Mouse (Mus musculus): ENCODE results near the gene Fam187b.
A peak's percentile ranks its signal among the peaks of the same experiment; 100 is the strongest.
"Not testable (repeated sequence)": the region's sequence is repeated elsewhere in the genome, so short reads cannot be mapped to it uniquely, and the experiment has no call there.

Gene Fam187b

GRCm38 (mm10) chr7:30973501-30974289 lies at the start of gene Fam187b:
Gene Fam187b (plus strand): TSS chr7:30973790.
- peak; percentile 89 to 93 for DNase-seq

DNA sequence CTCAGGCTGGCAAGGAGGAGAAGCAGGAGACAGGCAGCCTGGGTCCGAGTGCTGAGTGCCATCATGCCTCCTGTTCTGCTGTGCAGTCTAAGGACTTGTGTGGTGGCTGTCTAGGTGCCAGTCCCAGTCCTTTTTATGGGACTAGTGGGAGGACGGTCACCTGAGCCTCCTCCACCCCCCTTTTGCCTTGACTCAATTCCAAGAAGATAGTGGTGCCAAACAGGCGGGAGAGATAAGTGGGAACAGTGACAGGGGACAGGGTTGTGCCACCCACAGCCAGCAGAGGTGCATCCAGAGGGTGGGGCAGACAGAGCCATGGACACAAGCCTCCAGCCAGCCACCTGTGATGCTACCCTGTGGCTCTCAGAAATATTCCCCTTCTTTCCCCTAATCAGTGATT lies 49.5 kb upstream of the Fam187b start:
- DNase-seq = no peak

- not testable (repeated sequence) for DNase-seq
Observed at GRCm38 (mm10) chr7:30924581-30924980, 49.0 kb upstream of the Fam187b start, which contains the start of gene Hamp2. Gene Hamp2 (minus strand): TSS chr7:30924681.

DNA sequence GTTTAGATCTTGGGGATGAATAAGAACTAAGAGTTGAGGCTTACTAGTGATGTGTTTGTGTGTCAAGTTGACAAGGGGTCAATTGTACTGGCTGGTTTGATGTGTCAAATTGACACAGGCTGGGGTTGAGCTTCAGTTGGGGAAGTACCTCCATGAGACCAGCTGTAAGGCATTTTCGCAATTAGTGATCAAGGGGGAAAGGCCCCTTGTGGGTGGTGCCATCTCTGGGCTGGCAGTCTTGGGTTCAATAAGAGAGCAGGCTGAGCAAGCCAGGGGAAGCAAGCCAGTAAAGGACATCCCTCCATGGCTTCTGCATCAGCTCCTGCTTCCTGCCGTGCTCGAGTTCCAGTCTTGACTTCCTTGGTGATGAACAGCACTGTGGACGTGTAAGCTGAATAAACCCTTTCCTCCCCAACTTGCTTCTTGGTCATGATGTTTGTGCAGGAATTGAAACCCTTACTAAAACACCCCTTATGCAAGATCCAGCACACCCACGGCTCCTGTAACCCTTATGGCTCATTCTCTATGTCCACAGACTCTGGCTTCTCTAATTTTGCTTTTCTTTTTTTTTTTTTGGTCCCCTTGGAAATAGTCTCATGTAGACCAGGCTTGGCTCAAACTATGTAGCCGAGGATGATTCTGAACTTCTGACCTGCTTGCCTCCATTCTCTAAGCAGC lies 38.0 kb upstream of the Fam187b start:
- DNase-seq = not testable (repeated sequence)

DNA sequence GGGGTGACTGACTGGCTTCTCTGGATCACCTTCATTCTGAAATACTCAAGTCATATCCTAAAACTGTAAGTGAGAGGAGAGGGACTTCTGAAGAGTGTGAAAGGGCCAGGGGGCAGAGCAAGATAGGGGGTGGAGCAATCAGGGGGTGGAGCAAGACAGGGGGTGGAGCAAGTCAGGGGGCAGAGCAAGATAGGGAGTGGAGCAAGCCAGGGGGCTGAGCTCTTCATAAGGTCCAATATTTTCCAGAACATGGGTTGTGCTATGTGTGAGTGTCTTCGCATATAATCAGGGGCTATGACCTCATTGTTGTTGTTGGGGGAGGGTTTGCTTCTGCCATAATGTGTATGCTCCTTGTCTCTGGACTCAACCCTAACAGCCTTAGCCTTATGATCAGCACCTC lies 33.5 kb upstream of the Fam187b start:
- not testable (repeated sequence) for DNase-seq

- DNase-seq = not testable (repeated sequence)
Observed at GRCm38 (mm10) chr7:30942365-30942764, 31.2 kb upstream of the Fam187b start.

DNA sequence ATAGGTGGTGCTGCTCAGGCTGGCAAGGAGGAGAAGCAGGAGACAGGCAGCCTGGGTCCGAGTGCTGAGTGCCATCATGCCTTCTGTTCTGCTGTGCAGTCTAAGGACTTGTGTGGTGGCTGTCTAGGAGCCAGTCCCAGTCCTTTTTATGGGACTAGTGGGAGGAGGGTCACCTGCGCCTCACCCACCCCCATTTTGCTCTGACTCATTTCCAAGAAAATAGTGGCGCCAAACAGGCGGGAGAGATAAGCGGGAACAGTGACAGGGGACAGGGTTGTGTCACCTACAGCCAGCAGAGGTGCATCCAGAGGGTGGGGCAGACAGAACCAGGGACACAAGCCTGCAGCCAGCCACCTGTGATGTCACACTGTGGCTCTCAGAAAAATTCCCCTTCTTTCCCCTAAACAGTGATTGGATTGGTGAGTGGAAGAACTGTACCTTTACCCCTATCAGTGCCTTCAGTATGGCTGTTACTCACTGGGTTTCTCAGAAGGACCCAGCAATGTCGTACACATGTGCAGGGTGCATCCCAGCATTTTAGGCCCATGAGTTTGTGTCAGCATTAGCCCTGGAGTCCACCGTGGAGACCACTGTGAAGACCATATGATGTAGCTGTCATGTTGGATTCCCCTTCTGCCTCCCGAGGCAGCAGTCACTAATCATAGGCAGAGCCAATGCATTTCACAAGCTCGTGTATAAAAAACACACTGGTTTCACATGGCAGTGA lies 29.5 kb upstream of the Fam187b start, which contains the start of gene Hamp:
Gene Hamp (minus strand): TSS at position 124 of the 727 bp plus-strand sequence.
- no peak for DNase-seq

DNA sequence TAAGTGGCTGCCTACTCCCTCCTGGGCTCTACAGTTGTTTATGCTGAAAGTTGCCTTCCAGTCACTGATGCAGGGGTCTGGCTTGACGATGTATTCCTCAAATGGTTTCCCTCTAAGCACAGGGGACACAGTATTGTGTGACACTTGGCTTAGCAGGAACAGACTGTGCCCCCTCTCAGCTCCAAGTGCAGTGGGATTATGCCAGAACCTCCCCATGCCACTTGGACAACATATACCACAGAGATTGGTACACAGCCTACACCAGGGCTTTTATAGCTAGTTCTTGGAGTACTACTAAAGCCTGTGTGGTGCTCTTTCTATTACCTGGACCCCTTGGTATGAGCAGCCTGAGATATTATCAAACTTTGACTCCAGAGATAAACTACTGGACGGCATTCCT lies 28.9 kb upstream of the Fam187b start:
- not testable (repeated sequence) for DNase-seq

DNA sequence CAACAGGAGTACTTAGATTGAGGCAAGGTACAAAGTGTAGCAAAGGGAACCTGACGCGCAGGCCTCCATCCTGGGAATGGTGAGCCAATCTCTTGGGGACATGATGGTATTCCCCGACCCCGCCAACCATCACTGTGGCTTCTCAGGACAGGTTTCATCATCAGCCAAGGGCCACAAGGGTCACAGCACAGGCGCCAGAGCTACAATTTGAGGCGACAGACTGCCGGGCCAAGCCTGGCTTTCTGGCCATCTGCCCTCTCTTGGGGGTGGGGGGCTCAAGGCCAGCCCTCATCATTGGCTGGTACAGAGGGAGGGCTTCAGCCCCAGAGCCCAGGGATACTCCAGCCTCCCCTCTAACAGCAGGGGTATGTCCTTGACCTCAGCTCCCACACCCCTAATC lies 28.1 kb upstream of the Fam187b start:
- not testable (repeated sequence) for DNase-seq

- DNase-seq = no peak
Observed at GRCm38 (mm10) chr7:30945876-30946275, 27.7 kb upstream of the Fam187b start.

- not testable (repeated sequence) for DNase-seq
Observed at GRCm38 (mm10) chr7:30949902-30950301, 23.7 kb upstream of the Fam187b start.

GRCm38 (mm10) chr7:30952441-30953265 lies 20.9 kb upstream of the Fam187b start:
- DNase-seq = no peak

- DNase-seq = no peak
Observed at GRCm38 (mm10) chr7:30953459-30953858, 20.1 kb upstream of the Fam187b start.

DNA sequence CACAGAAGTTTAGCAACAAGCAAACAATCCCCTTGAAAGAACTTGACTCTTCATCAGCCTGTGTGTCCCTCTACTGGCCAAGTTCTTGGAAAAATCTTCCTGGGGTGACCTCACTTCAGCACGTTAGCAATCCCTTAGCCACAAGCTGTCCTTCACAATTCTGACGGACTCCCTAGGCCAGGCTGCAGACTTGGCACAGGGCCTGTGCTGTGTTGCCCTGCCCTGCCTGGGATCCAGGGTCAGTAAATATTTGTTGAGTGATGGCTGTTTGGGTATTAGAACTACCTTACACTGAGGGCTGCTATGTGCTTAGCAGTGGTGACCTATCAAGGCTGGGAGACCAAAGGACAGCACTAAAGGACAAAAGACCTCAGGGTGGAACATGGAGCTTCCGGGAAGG lies 19.6 kb upstream of the Fam187b start:
- DNase-seq = peak in 1 of 2 experiments; percentile 24

GRCm38 (mm10) chr7:30954971-30955520 lies 18.5 kb upstream of the Fam187b start:
- peak in 1 of 2 experiments; percentile 20 for DNase-seq

- peak; percentile 96 to 97 for DNase-seq
Observed at GRCm38 (mm10) chr7:30955584-30956356, 17.8 kb upstream of the Fam187b start.

- DNase-seq = peak in 1 of 2 experiments; percentile 76
Observed at GRCm38 (mm10) chr7:30956357-30956751, 17.2 kb upstream of the Fam187b start.

DNA sequence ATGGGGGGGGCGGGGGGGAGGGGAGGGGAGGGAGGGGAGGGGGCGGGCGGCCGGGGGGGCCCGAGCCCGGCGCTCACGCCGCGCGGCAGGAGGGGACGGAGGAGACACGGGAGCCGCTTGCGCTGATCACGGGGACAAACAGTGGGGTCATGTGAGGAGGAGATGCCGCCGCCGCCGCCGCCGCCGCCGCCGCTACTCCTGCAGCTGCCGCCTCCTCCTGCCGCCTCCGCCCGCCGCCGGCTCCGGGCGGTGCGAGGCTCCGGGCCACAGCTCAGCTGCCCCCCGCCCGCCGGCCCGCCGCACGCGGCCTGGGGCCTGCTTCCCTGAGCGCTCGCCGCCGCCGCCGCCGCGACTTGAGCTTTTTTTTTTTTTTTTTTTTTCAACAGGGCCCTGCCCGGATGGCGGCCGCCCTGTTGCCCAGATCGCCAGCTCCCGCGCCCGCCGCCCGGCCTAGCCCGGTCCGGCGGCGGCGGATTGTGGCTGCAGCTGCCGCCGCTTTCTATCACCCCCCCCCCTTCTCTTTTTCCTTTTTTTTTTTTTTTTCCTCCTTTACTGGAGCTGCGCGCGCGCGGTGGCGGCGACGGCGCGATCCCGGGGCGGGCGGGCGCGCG lies 16.7 kb upstream of the Fam187b start, which contains the start of gene Usf2:
Gene Usf2 (minus strand): TSS at position 48 of the 611 bp plus-strand sequence.
- peak; percentile 85 to 91 for DNase-seq

- peak; percentile 95 to 97 for DNase-seq
Observed at GRCm38 (mm10) chr7:30957367-30957783, 16.2 kb upstream of the Fam187b start.

- peak in 1 of 2 experiments; percentile 36 for DNase-seq
Observed at GRCm38 (mm10) chr7:30958109-30958865, 15.3 kb upstream of the Fam187b start.

Measured in cerebellum, postnatal 25 days (tissue).